Mouse (Mus musculus): ENCODE data around the gene Selenoh. TPM values are rescaled to one million over a fixed set of nuclear protein-coding genes. Genes with fewer than 3 reads are reported as not detected.

Gene Selenoh
- polyA plus RNA-seq, 2 experiments = 224 to 274 TPM

DNA sequence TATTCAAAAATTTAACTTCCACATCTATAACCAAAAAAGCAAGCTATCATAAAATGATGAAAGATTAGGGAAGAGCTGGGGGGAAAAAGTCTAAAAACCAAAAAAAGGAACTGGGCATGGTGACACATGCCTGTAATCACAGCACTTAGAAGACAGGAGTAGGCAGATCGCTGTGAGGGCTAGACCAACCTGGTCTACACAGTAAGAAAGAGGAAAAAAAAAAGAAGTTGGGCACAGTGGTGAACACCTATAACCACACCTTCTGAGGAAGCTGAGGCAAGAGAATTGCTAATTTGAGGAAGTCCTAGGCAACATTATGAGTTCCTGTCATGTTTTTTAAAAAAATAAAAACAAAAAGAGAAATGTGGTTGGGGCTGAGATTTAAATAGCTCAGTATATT is 14.7 kb downstream of the Selenoh start:
- H3K4me3 ChIP-seq (replicated peaks; ENCODE audit: low read length) = no peak overlapping the region
- H3K9ac ChIP-seq (ENCODE audit: low read depth, low read length, severe bottlenecking) = no peak overlapping the region
- no peak for DNase-seq (ENCODE audit: low spot score)
- H3K4me1 ChIP-seq (ENCODE audit: control insufficient read depth, insufficient read depth, low read length) = no peaks in the 10 kb centered on the region
- no peak overlapping the region for H3K4me2 ChIP-seq (replicated peaks; ENCODE audit: low read depth, low read length, severe bottlenecking)
- WGBS = 61% methylated on average over 1 of the region's 1 CpGs
- no peak overlapping the region for H3K27ac ChIP-seq (replicated peaks; ENCODE audit: low read depth, low read length)
- H3K9me3 ChIP-seq (ENCODE audit: control insufficient read depth, low read length) = no peaks in the 10 kb centered on the region
- TF ChIP-seq POLR2A (IDR thresholded peaks at IDR 0.05; ENCODE audit: borderline replicate concordance, extremely low read depth, insufficient read depth, insufficient read length) = no peak
- no peaks in the 10 kb centered on the region for H3K36me3 ChIP-seq (ENCODE audit: control insufficient read depth, insufficient read depth, low read length)
- no peaks in the 10 kb centered on the region for H3K27me3 ChIP-seq (ENCODE audit: control insufficient read depth, insufficient read depth, low read length)
- ATAC-seq (ENCODE audit: low FRiP score, low read depth) = no peak

DNA sequence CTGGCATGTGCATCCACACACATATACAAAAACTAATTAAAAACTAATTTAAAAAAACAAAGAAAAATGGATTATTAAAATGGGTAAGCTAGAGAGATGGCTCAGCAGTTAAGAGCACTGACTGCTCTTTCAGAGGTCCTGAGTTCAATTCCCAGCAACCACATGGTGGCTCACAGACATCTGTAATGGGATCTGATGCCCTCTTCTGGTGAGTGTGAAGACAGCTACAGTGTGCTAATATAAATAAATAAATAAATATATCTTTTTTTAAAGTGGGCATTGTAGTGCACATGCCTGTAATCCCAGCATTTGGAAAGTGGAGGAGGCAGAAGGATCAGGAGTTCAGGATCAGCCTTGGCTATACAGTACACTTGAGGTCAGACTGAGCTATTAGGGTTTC is 17.2 kb downstream of the Selenoh start:
- DNase-seq (ENCODE audit: low spot score) (no peak), ATAC-seq (ENCODE audit: low FRiP score, low read depth) (no peak)
- H3K9me3 ChIP-seq (ENCODE audit: control insufficient read depth, low read length) = no peaks in the 10 kb centered on the region
- no peaks in the 10 kb centered on the region for H3K4me1 ChIP-seq (ENCODE audit: control insufficient read depth, insufficient read depth, low read length)
- H3K4me2 ChIP-seq (replicated peaks; ENCODE audit: low read depth, low read length, severe bottlenecking) = no peak overlapping the region
- H3K27me3 ChIP-seq (ENCODE audit: control insufficient read depth, insufficient read depth, low read length) = no peaks in the 10 kb centered on the region
- H3K36me3 ChIP-seq (ENCODE audit: control insufficient read depth, insufficient read depth, low read length) = no peaks in the 10 kb centered on the region
- H3K27ac ChIP-seq (replicated peaks; ENCODE audit: low read depth, low read length) = no peak overlapping the region
- no peak overlapping the region for H3K4me3 ChIP-seq (replicated peaks; ENCODE audit: low read length)
- H3K9ac ChIP-seq (ENCODE audit: low read depth, low read length, severe bottlenecking) = no peak overlapping the region
- TF ChIP-seq POLR2A (IDR thresholded peaks at IDR 0.05; ENCODE audit: borderline replicate concordance, extremely low read depth, insufficient read depth, insufficient read length) = no peak

GRCm38 (mm10) chr2:84650464-84651195 is 19.9 kb downstream of the Selenoh start, which contains the start of gene Ctnnd1:
Gene Ctnnd1, minus strand, starts transcription at chr2:84650765.
- Histone ChIP-seq H3K27ac (replicated peaks; ENCODE audit: low read depth, low read length) (peak within 1 kb of the TSS; percentile 94), H3K27me3 (ENCODE audit: control insufficient read depth, insufficient read depth, low read length) (no peaks in the 10 kb centered on the region), H3K4me1 (ENCODE audit: control insufficient read depth, insufficient read depth, low read length) (peaks cover 2% of the 10 kb centered on the region), H3K4me2 (replicated peaks; ENCODE audit: low read depth, low read length, severe bottlenecking) (peak within 1 kb of the TSS; percentile 54), H3K4me3 (replicated peaks; ENCODE audit: low read length) (peak within 1 kb of the TSS; percentile 66), H3K9ac (ENCODE audit: low read depth, low read length, severe bottlenecking) (peak within 1 kb of the TSS; percentile 89), H3K9me3 (ENCODE audit: control insufficient read depth, low read length) (no peaks in the 10 kb centered on the region), H3K36me3 (ENCODE audit: control insufficient read depth, insufficient read depth, low read length) (no peaks in the 10 kb centered on the region)
- peak; percentile 95 for DNase-seq (ENCODE audit: low spot score)
- peak; percentile 98 for ATAC-seq (ENCODE audit: low FRiP score, low read depth)
- 0% methylated on average over 15 of the region's 15 CpGs for WGBS
- peak; percentile 97; the same call in 1 of the 2 replicates for TF ChIP-seq POLR2A (IDR thresholded peaks at IDR 0.05; ENCODE audit: borderline replicate concordance, extremely low read depth, insufficient read depth, insufficient read length)

DNA sequence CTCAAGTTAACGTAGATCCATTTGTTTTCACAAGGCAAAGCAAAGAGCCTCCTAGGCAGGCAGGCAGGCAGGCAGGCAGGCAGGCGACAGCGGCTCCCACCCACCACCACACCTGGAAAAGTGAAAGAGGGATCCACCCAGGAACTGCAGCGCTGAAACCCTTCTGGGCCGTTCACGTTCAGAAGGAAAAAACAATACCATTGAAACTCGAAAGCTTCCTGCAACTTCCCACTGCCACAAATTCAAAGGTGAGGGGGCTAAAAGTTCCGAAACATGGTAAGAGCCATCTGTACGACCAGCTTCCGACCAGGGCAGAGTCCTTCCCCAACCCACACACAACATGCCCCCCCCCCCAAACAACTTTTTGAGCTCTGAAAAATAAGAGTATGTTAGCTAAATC is 20.9 kb downstream of the Selenoh start:
- Histone ChIP-seq H3K4me2 (replicated peaks; ENCODE audit: low read depth, low read length, severe bottlenecking) (peak overlapping the region; percentile 53), H3K27ac (replicated peaks; ENCODE audit: low read depth, low read length) (peak overlapping the region; percentile 94), H3K9ac (ENCODE audit: low read depth, low read length, severe bottlenecking) (peak overlapping the region; percentile 89), H3K27me3 (ENCODE audit: control insufficient read depth, insufficient read depth, low read length) (no peaks in the 10 kb centered on the region), H3K4me3 (replicated peaks; ENCODE audit: low read length) (peak overlapping the region; percentile 66), H3K4me1 (ENCODE audit: control insufficient read depth, insufficient read depth, low read length) (peaks cover 2% of the 10 kb centered on the region), H3K9me3 (ENCODE audit: control insufficient read depth, low read length) (no peaks in the 10 kb centered on the region), H3K36me3 (ENCODE audit: control insufficient read depth, insufficient read depth, low read length) (no peaks in the 10 kb centered on the region)
- DNase-seq (ENCODE audit: low spot score) = peak; percentile 10
- 0% methylated on average over 10 of the region's 10 CpGs for WGBS
- TF ChIP-seq POLR2A (IDR thresholded peaks at IDR 0.05; ENCODE audit: borderline replicate concordance, extremely low read depth, insufficient read depth, insufficient read length) = no peak
- ATAC-seq (ENCODE audit: low FRiP score, low read depth) = no peak

- no peak for ATAC-seq (ENCODE audit: low FRiP score, low read depth)
- peaks cover 2% of the 10 kb centered on the region for H3K4me1 ChIP-seq (ENCODE audit: control insufficient read depth, insufficient read depth, low read length)
- peak overlapping the region; percentile 66 for H3K4me3 ChIP-seq (replicated peaks; ENCODE audit: low read length)
- TF ChIP-seq POLR2A (IDR thresholded peaks at IDR 0.05; ENCODE audit: borderline replicate concordance, extremely low read depth, insufficient read depth, insufficient read length) = no peak
- H3K27ac ChIP-seq (replicated peaks; ENCODE audit: low read depth, low read length) = no peak overlapping the region
- no peaks in the 10 kb centered on the region for H3K27me3 ChIP-seq (ENCODE audit: control insufficient read depth, insufficient read depth, low read length)
- peak overlapping the region; percentile 53 for H3K4me2 ChIP-seq (replicated peaks; ENCODE audit: low read depth, low read length, severe bottlenecking)
- 40% methylated on average over 6 of the region's 6 CpGs for WGBS
- H3K9ac ChIP-seq (ENCODE audit: low read depth, low read length, severe bottlenecking) = peak overlapping the region; percentile 44
- no peaks in the 10 kb centered on the region for H3K9me3 ChIP-seq (ENCODE audit: control insufficient read depth, low read length)
- DNase-seq (ENCODE audit: low spot score) = no peak
- no peaks in the 10 kb centered on the region for H3K36me3 ChIP-seq (ENCODE audit: control insufficient read depth, insufficient read depth, low read length)
These were observed 22.2 kb downstream of the Selenoh start for GRCm38 (mm10) chr2:84648369-84648768.

Measured in limb, embryonic 14.5 days (tissue).